Mouse (Mus musculus): ENCODE measurements around the gene Ankrd11. TPM values are rescaled to one million over a fixed set of nuclear protein-coding genes. Genes with fewer than 3 reads are reported as not detected.

Gene Ankrd11
- total and polyA plus RNA-seq, 2 experiments from 2014 or later, result 75.9 to 96.6 TPM

DNA sequence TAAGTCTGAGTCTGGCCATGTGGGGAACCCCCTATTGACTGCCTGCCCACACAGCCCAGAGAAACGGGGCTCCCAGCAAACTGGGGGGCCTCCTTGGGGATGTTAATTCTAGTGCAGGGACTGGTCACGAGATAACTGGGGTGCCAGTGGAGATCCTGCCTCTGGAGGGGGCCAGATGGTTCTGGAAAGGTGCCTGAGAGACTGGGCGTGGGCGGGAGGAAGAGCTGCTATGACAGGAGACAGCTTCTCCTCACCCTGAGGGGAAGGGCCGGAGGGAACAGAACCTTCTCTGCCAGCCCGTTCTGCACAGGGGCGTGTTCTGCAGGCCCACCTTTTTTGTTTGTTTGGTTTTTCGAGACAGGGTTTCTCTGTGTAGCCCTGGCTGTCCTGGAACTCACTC is 175.8 kb downstream of the Ankrd11 start:
- no peaks in the 10 kb centered on the region for H3K36me3 ChIP-seq (ENCODE audit: insufficient read depth, low read length)
- H3K9ac ChIP-seq (replicated peaks; ENCODE audit: low read length), result no peak overlapping the region
- no peak overlapping the region for H3K4me3 ChIP-seq (ENCODE audit: low read length)
- 84% methylated on average over 8 of the region's 8 CpGs for WGBS
- peaks cover 3% of the 10 kb centered on the region; the same call in 1 of the 2 replicates for H3K9me3 ChIP-seq (ENCODE audit: low read length)
- DNase-seq (ENCODE audit: low spot score) (no peak), ATAC-seq (no peak)
- no peaks in the 10 kb centered on the region for H3K4me1 ChIP-seq (ENCODE audit: insufficient read depth, low read length)
- no peak overlapping the region for H3K27ac ChIP-seq
- H3K4me2 ChIP-seq (ENCODE audit: low read depth, low read length), result no peak overlapping the region
- no peak for TF ChIP-seq CTCF (IDR thresholded peaks at IDR 0.05; ENCODE audit: low read depth)
- H3K27me3 ChIP-seq (ENCODE audit: insufficient read depth, low read length), result no peaks in the 10 kb centered on the region

DNA sequence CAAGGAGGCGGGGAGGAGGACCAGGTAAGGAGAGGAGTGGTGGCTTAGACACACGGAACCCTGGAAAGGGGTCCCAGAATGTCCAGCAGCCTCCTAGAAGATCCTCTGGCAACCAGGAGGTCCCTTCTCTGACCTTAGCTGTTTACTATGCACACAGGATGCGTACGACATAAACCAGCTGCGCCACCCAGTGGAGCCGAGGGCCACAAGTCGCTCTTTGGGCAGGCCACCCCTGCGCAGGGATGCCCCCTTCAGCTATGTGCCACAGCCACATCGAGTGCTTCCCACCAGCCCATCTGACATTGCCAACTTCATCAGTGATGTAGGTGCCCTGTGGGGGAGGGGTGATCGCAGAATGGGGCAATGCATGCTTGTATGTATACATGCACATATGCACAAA is 176.6 kb downstream of the Ankrd11 start:
- peak; percentile 41; the same call in 1 of the 2 replicates for ATAC-seq

GRCm38 (mm10) chr8:122864719-122865129 is 177.4 kb downstream of the Ankrd11 start:
- WGBS, result 49% methylated on average over 26 of the region's 26 CpGs
- no peaks in the 10 kb centered on the region for H3K27me3 ChIP-seq (ENCODE audit: insufficient read depth, low read length)
- H3K4me3 ChIP-seq (ENCODE audit: low read length), result peak overlapping the region; percentile 23
- peaks cover 3% of the 10 kb centered on the region; the same call in 1 of the 2 replicates for H3K9me3 ChIP-seq (ENCODE audit: low read length)
- H3K4me1 ChIP-seq (ENCODE audit: insufficient read depth, low read length), result no peaks in the 10 kb centered on the region
- no peaks in the 10 kb centered on the region; the same call in 1 of the 2 replicates for H3K36me3 ChIP-seq (ENCODE audit: insufficient read depth, low read length)
- TF ChIP-seq CTCF (IDR thresholded peaks at IDR 0.05; ENCODE audit: low read depth), result no peak
- H3K9ac ChIP-seq (replicated peaks; ENCODE audit: low read length), result no peak overlapping the region
- DNase-seq (ENCODE audit: low spot score) (no peak), ATAC-seq (peak; percentile 33)
- no peak overlapping the region for H3K27ac ChIP-seq
- peak overlapping the region; percentile 42 for H3K4me2 ChIP-seq (ENCODE audit: low read depth, low read length)

More for the DNA sequence above, 176.6 kb downstream of the Ankrd11 start:
- Histone ChIP-seq H3K36me3 (ENCODE audit: insufficient read depth, low read length) (no peaks in the 10 kb centered on the region; the same call in 1 of the 2 replicates), H3K4me2 (ENCODE audit: low read depth, low read length) (peak overlapping the region; percentile 42), H3K27ac (no peak overlapping the region), H3K9ac (replicated peaks; ENCODE audit: low read length) (no peak overlapping the region), H3K9me3 (ENCODE audit: low read length) (peaks cover 3% of the 10 kb centered on the region; the same call in 1 of the 2 replicates), H3K4me1 (ENCODE audit: insufficient read depth, low read length) (no peaks in the 10 kb centered on the region), H3K4me3 (ENCODE audit: low read length) (peak overlapping the region; percentile 23; the same call in 1 of the 2 replicates), H3K27me3 (ENCODE audit: insufficient read depth, low read length) (no peaks in the 10 kb centered on the region)
- peak; percentile 42 for DNase-seq (ENCODE audit: low spot score)
- peak; percentile 59 for TF ChIP-seq CTCF (IDR thresholded peaks at IDR 0.05; ENCODE audit: low read depth)
- WGBS, result 51% methylated on average over 10 of the region's 10 CpGs

GRCm38 (mm10) chr8:122859843-122860242 is 182.2 kb downstream of the Ankrd11 start:
- WGBS, result 59% methylated on average over 13 of the region's 13 CpGs
- no peak for TF ChIP-seq CTCF (IDR thresholded peaks at IDR 0.05; ENCODE audit: low read depth)
- no peak overlapping the region for H3K4me2 ChIP-seq (ENCODE audit: low read depth, low read length)
- no peaks in the 10 kb centered on the region; the same call in 1 of the 2 replicates for H3K36me3 ChIP-seq (ENCODE audit: insufficient read depth, low read length)
- H3K4me1 ChIP-seq (ENCODE audit: insufficient read depth, low read length), result no peaks in the 10 kb centered on the region
- no peak overlapping the region for H3K27ac ChIP-seq
- no peak for DNase-seq (ENCODE audit: low spot score)
- ATAC-seq, result no peak
- H3K9me3 ChIP-seq (ENCODE audit: low read length), result 0 out of 2 replicates have a peak, but pooled peaks cover 3% of the 10 kb centered on the region
- H3K4me3 ChIP-seq (ENCODE audit: low read length), result no peak overlapping the region
- H3K9ac ChIP-seq (replicated peaks; ENCODE audit: low read length), result no peak overlapping the region
- H3K27me3 ChIP-seq (ENCODE audit: insufficient read depth, low read length), result no peaks in the 10 kb centered on the region

DNA sequence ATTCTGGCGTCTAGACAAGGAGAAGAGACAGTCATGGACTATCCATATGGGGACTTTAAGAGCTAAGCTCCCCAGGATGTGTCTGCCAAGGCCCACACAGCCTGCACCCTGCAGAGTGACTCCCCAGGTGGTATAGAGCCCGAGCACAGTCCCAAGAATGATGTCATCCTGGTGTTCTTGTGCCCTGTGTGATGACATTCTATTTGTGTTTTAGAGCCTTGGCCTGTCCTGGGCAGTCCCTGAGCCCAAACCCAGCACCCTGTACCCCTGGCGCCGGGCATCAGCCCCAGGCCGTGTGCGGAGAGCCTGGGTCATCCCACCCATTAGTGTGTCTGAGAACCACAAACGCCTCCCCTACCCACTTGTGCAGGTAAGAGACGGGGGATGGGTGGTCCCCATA is 185.8 kb downstream of the Ankrd11 start:
- Histone ChIP-seq H3K9ac (replicated peaks; ENCODE audit: low read length) (no peak overlapping the region), H3K27ac (no peak overlapping the region), H3K4me3 (ENCODE audit: low read length) (no peak overlapping the region), H3K36me3 (ENCODE audit: insufficient read depth, low read length) (no peaks in the 10 kb centered on the region; the same call in 1 of the 2 replicates), H3K4me2 (ENCODE audit: low read depth, low read length) (no peak overlapping the region), H3K27me3 (ENCODE audit: insufficient read depth, low read length) (no peaks in the 10 kb centered on the region), H3K9me3 (ENCODE audit: low read length) (no peaks in the 10 kb centered on the region), H3K4me1 (ENCODE audit: insufficient read depth, low read length) (peaks cover 8% of the 10 kb centered on the region; the same call in 1 of the 2 replicates)
- no peak for DNase-seq (ENCODE audit: low spot score)
- ATAC-seq, result no peak
- 81% methylated on average over 8 of the region's 8 CpGs for WGBS
- no peak for TF ChIP-seq CTCF (IDR thresholded peaks at IDR 0.05; ENCODE audit: low read depth)

GRCm38 (mm10) chr8:122855123-122855522 is 187.0 kb downstream of the Ankrd11 start:
- H3K36me3 ChIP-seq (ENCODE audit: insufficient read depth, low read length), result no peaks in the 10 kb centered on the region
- 81% methylated on average over 4 of the region's 4 CpGs for WGBS
- no peak for DNase-seq (ENCODE audit: low spot score)
- H3K9ac ChIP-seq (replicated peaks; ENCODE audit: low read length), result no peak overlapping the region
- no peak overlapping the region for H3K4me3 ChIP-seq (ENCODE audit: low read length)
- ATAC-seq, result no peak
- no peaks in the 10 kb centered on the region for H3K27me3 ChIP-seq (ENCODE audit: insufficient read depth, low read length)
- H3K4me1 ChIP-seq (ENCODE audit: insufficient read depth, low read length), result peaks cover 8% of the 10 kb centered on the region; the same call in 1 of the 2 replicates
- no peak overlapping the region for H3K27ac ChIP-seq
- H3K9me3 ChIP-seq (ENCODE audit: low read length), result no peaks in the 10 kb centered on the region
- TF ChIP-seq CTCF (IDR thresholded peaks at IDR 0.05; ENCODE audit: low read depth), result no peak
- no peak overlapping the region for H3K4me2 ChIP-seq (ENCODE audit: low read depth, low read length)

DNA sequence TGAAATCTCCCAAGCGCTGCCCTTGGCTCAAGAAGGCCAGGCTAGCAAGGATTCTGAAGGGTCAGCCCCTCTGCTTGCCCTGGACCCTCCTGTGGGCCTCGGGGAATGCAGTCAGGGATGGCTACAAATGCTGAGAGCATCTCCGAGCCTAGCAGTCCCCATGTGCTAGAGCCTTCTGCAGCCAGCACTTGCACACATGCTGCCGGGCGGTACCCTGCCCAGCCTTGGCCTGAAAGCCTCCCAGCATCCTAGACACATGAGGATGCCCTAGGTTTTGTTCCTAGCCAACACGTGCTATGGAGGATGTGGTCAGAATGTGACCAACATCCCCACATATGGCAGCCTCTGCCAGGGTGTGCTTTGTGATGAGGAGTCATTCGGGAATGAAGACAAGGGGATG is 187.7 kb downstream of the Ankrd11 start:
- DNase-seq (ENCODE audit: low spot score) (no peak), ATAC-seq (no peak)
- Histone ChIP-seq H3K4me1 (ENCODE audit: insufficient read depth, low read length) (peaks cover 8% of the 10 kb centered on the region; the same call in 1 of the 2 replicates), H3K9me3 (ENCODE audit: low read length) (no peaks in the 10 kb centered on the region), H3K4me2 (ENCODE audit: low read depth, low read length) (no peak overlapping the region), H3K36me3 (ENCODE audit: insufficient read depth, low read length) (no peaks in the 10 kb centered on the region), H3K27me3 (ENCODE audit: insufficient read depth, low read length) (no peaks in the 10 kb centered on the region), H3K4me3 (ENCODE audit: low read length) (no peak overlapping the region), H3K9ac (replicated peaks; ENCODE audit: low read length) (no peak overlapping the region), H3K27ac (no peak overlapping the region)
- 73% methylated on average over 7 of the region's 7 CpGs for WGBS
- TF ChIP-seq CTCF (IDR thresholded peaks at IDR 0.05; ENCODE audit: low read depth), result no peak
